Mouse (Mus musculus) embryo, embryonic 11.5 days (tissue): Measurements from ENCODE around the gene Cpox.
"Not testable (repeated sequence)": the region's sequence is repeated elsewhere in the genome, so short reads cannot be mapped to it uniquely, and the experiment has no call there.

Experiments used
- DNase-seq: peaks from one replicate; pipeline ENCODE4 v3.0.0-alpha.2; 2012; ENCODE audit warnings: low read depth, low spot score

Gene Cpox

DNA sequence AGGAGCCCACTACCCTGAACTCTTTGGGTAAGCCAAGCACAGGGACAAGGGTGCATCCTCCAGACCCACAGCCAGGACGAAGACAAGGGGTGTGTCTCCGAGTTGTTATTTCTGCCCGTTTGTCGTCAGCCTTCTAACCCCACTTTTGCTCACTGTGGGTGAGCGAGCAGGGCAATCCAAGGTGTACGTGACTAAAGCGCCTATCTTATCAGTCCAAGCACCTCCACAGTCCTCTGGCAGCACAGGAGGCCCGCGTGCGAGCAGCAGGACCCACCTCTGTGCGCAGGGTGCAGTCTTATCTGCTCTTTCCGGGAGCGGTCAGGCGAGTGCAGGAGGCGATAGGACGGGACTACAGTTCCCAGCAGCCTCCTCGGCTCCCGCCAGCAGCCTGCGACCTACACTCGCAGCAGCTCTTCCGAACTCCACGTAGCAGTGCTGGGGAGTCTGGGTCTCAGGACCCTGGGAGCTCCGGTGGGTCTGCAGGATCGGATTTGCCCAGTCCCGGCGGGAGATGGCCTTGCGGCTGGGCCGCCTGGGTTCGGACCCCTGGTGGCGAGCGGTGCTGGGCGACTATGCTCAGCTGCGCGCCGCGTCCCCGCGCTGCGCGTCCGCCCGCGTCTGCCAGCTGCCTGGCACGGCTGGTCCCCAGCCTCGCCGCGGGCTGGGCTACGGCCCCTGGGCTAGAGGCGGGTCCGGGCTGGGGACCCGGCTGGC is at the start of gene Cpox:
TSS of gene Cpox (plus strand) at position 376 of the 714 bp plus-strand sequence.
- peak; percentile 73 for DNase-seq

DNA sequence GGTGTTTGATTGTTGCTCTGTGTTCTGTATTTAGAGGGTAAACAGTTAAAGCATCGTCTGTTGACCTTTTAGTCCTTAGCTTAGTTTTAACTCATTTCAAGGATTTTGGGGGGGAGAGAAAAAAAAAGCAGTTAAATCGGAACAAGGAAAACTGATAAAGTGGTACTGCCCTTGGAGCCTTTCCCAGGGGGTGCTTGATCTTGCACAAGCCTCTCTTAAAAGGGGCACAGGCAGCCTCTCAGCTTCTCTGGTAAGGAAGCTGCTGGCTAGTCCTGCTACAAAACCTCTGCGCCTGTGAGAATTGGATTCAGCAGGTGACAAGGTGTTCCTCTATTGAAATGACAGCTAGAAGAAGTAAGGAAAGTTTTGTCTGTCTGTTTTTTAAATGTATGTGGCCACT is 47.7 kb upstream of the Cpox start:
- DNase-seq = no peak

DNA sequence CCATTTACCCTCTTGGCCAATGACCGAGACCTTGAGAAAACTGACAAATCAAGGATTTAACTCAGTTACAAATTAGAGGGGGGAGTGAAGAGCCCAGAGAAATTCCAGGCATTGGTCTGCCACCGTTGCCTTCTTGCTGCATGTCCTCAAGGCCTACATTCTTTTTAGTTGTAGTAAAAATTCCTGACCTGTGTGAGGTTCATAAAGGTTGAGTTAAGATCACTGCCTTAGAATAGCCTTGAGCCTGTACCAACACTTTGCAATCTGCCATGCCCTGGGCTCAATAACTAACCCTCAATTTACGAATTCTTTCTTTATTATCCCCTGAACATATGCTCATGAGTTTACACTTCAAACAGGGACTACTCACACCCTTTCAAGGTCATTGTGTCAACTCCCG is 47.0 kb upstream of the Cpox start:
- no peak for DNase-seq

DNA sequence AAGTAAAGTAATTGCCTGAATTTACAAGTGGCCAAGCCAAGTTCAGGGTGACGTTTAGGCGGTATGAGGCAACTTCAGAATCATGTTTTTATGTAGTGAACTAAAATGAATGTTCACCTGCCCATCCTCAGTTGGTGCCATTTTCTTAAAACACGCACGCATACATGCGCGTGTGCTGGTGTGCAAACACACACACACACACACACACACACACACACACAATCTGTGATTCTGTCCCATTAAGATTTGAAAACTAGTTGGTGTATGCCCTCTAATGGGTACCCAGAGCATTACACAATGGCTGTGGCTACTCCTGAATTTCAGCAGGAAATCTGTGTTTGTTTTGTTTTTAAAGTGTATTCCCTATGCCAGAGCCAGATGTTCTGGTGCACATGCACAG is 46.1 kb upstream of the Cpox start:
- no peak for DNase-seq

DNA sequence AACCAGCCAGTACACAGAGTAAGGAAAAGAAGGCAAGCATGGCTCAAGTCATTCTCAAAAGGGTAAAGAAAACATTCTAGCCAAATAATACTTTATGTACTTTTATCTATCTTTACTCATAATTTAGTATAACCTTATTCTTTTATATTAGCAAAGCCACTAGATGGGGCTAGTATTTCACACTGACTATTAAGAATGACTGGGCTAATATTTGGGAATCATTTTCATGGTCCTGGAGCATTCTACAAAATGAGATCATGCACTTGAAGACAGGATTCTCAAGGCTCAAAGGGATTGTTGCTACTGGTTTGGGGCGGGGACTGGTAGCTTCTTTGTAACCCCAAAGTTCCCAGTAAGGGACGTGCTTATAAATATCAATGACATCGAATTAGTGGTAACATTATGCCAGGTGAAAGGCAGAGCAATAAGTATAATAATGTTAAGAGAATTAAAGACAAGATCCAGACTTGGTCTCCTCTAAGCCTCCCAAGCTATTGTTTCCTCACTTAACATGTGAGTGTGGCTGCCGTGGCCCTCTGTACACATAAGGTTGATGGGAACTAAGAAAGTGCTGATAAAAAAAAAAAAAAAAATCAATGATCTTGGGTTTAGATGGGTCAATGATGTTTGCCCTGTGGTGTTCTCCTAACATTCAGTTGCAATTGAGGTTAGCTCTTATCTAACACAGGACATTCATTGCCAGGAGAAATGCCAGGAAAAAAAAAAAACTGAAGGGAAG is 42.3 kb upstream of the Cpox start:
- no peak for DNase-seq

DNA sequence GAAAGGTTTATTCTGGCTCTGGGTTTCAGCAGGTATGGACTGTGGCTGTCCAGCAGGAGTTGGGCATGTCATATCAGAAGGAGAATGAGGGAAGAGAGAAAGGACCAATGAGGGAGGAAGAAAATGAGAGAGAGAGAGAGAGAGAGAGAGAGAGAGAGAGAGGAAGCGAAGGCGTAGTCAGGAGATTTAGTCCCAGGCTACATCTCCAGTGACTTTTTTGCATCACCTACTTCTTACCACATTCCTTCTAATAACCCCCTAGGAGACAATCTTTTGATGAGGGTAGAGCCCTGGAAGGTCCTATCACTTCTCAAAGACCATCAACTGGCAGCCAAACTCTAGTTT is 41.8 kb upstream of the Cpox start:
- DNase-seq = no peak

DNA sequence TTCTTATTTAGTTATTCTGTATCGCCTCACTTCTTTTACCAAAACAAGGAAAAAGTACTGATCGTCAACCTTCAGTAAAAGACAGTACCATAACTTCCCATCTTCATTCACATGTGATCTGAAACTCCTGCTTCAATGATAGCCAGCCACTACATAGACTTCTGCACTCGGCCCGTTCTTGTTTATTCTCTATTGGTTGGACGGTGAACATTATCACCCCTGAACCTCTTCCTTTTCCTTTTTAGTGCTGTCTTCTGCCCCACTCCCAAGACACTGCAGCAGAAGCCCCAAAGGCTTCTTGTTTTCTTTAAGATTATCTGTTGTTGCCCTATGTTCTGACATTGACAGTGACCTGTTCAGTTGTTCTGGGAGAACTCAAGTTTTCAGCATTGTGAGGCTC is 41.1 kb upstream of the Cpox start:
- DNase-seq = no peak

DNA sequence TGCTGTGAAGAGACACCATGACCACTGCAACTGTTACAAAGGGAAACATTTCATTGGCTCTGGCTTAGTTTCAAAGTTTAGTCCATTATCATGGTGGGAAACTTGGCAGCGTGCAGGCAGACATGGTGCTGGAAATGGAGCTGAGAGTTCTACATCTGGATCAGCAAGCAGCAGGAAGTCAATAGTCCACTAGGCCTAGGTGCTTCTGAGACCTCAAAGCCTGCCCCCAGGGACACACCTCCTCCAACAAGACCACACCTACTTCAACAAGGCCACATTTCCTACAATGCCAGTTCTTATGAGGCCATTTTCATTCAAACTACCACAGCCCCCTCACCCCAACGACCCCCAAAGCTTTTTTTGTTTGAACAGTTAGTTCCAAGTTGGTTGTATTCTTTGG is 40.4 kb upstream of the Cpox start:
- no peak for DNase-seq

DNA sequence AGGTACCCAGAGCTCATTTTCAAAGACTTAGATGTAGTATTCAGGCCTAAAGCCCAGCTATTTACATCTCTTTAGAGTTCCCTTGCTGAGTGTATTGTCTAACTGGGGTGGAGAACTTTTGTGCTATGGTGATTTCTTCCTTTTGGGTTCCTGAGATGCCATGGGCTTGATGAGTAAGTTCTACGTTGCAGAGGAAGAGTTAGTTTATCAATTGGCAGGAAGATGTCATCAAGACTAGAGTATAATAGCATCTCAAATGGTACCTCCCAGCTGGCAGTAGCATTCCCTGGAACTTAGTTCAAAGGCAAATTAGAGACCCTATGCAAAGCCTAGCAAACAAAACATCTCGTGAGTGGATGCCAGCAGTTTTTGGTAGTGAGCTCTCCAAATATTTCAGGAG is 34.2 kb upstream of the Cpox start:
- no peak for DNase-seq

DNA sequence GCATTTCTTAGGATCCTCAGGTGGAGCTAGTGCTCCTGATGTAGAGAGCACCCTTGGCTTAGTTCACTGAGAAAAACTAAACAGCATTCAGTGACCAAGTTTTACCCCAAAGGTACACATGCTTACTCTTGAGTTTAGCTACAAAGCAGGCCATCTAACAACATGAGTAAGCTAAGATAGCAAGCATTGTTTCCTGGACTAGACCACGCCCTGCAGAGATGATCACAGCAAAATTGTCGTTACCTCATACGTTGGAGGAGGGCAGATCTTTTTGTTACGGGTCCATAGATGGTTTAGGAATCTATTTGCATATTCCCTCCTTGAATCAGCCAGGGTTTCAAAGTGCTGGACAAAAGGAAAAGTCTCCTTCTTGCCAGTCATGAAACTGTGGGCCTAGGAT is 32.6 kb upstream of the Cpox start:
- DNase-seq = no peak

DNA sequence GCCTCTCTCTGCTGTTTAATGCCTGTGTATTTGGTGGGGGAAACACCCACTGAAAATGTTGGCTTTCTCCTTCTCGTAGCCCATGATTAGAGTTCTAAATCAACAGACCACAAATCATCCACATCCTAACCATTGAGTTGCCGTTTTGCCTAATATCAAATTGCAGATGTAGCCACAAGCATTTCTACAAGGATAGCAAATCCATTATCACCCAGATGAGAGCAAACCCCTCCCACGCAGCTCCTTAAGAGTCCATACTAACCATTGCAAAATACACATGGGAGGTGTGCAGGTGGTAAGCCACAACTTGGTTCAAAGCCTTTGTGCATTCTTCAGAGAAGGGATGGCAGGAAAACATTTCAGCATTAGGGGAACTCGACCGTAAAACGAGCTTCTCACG is 32.1 kb upstream of the Cpox start:
- no peak for DNase-seq

DNA sequence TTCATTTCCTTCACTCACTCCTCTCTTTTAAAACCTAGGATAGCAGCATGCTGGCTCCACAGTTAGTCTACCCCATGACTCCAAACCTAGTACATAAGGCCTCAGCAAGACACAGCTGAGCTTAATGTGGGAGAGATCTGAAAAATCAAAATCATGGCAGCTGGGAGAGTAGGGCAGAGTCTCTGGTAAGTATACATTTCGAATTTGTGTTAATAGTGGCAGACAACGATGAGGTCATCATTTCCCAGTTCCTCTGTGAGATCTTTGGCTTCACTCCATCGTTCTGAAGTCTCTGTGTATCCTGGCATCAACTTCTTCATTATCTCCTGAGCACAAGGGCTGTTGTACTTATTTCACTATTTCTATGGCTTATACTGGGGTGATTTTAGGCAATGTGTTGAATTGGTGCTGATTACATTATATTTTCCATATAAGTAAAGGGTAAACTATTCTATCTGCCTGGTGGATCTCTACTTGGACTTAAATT is 31.4 kb upstream of the Cpox start, which contains the start of gene E330017A01Rik:
TSS of gene E330017A01Rik (minus strand) at position 51 of the 487 bp plus-strand sequence.
- no peak for DNase-seq

DNA sequence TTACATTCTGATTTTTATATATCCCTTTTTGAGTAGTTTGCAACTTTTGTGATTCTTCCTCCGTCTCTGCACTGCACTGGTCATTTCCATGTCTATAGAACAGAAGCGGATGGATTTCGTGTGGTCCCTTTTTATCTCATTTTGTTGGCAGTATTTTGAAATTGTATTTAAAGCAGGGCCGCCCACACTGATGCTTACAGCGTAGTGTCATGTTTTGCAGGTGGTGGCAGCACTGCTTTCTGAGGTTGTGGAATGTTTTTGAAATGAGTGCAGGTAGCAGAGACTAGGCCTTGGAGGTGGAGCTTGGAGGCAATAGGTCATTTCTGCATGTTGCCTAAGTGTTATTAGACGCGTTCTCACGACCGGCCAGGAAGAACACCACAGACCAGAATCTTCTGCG is 20.1 kb upstream of the Cpox start:
- DNase-seq = no peak

DNA sequence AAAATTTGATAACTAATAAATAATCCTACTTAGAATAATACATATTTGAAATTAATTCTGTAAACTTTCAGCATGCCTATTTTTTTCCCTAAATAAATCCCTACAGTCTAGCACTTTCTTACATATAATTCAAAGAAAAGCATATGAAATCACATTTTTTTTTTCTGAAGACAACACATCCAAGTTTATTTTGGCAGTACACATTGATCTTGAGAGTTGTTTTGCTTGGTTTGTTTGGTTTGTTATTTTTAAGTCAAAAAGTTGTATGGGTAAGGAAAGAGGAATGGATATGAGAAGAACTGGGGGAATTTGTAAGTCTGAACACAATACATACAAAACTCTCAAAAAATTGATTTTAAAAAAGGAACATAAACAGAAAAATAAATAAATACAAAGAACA is 14.3 kb upstream of the Cpox start:
- DNase-seq = no peak

DNA sequence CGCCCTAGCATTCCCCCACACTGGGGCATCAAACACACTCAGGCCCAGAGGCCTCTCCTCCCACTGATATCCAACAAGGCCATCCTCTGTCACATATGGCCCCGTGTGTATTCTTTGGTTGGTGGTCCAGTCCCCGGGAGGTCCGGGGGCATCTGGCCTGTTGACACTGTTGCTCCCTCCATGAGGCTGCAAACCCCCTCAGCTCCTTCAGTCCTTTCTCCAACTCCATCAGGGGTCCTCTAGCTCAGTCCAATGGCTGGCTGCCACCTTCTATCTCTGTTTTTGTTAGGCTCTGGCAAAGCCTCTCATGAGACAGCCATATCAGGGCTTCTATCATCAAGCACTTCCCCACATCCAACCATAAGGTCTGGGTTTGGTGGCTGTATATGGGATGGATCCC is 13.6 kb upstream of the Cpox start:
- DNase-seq = no peak

DNA sequence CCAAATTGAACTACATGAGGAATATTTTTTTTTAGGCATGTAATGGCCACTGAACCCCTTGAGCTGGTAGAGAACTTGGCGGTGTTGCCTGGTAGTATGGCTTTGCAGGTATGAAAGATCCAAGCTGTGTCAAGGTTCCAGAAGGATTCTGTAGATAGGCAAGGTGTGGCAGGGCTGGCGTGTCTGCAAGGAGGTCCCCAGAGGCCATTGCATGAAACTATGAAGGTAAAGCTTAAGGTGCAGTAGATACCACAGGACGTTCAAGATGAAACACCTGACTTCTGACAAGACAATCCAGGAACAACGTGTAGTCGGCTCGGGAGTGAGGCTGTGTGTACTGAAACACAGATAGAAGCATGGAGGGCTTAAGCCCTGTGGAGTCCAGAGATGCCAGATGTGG is 11.4 kb upstream of the Cpox start:
- no peak for DNase-seq

DNA sequence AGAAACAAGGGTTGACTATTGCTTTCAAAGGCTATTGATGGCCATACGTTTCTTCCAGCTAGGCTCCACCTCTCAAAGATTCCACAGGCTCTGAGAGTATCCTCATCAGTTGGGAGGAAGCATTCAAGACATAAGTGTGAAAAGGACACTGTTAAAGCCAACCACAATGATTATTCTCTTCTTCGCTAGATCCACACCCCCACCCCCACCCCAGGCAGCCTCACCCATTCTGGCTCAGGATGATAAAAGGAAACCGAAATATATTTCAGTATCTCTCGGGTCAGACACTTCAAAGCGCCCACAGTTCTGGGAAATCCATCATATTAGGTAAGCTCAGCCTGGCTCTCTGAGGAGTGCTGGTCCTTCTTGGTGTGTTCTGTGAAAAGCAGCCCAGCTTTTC is 8.3 kb upstream of the Cpox start:
- no peak for DNase-seq

DNA sequence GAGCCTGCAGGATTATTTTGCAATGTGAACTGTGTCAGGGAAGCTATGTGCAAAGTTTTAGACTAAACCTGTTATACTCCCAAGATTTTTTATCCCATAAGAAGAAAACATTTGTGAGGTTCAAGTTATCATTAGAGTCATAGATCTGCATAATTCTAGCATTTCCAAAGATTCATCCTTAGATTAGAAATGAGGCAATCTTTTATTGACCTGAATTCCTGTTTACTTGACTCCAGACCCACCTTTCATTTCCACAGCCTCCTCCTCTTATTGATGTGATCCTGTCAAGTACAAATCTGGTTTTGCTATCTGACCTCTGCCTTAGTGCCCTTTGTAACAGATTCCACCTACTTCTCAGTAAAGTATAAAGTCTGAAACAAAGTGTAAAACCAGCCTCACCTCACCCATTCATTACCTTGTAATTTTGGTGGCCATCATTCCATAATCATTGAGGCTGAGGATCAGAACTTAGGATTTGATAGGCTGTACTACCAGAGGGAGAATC is 7.8 kb upstream of the Cpox start:
- no peak for DNase-seq

DNA sequence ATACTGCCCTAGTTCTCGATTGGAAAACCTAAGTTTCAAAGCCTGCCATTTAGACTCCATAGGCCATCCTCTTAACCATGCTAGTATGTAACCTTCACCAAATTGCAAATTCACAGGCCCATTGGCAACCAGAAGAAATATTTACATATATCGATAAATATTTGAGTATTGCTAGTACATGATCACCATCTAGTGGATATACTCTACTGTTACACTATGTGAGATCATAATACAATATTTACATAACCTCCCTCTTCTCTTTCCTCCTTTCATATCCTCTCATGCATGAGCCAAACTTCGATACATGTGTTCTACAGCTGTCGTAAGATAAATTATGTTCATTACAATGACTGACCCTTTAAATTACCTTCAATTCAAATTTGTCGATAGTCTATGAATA is 7.1 kb upstream of the Cpox start:
- DNase-seq = no peak

DNA sequence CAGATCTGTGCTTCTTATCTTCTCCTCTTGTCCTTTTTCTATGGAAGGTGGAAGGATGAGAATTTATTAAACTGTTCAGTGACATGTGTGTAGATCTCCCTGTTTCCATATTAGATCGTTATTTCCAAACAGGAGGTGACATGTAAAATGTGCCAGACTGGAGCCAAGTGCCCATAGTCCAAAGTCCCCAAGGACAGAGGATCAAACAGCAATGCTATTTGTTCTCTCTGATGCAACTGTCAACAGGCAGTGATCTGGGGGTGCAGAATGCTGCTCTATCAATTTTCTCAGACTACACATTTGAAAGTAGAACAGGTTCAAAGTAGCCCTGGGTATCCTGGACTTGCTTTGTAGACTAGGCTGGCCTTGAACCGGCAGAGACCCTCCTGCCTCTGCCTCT is 6.3 kb upstream of the Cpox start:
- DNase-seq = no peak

DNA sequence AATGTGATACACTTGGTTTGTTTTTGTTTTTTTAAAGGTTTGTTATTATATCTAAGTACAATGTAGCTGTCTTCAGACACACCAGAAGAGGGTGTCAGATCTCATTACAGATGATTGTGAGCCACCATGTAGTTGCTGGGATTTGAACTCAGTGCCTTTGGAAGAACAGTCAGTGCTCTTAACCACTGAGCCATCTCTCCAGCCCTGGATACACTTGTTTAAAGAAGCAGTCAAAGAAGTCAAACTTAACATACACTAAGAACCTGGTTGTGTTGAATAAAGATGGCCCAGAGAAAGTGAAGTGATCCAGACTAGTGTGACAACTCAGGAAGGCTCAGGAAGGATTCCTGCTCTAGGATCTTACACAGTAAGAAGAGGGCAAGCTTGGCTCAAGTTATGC is 5.0 kb upstream of the Cpox start:
- DNase-seq = not testable (repeated sequence)

DNA sequence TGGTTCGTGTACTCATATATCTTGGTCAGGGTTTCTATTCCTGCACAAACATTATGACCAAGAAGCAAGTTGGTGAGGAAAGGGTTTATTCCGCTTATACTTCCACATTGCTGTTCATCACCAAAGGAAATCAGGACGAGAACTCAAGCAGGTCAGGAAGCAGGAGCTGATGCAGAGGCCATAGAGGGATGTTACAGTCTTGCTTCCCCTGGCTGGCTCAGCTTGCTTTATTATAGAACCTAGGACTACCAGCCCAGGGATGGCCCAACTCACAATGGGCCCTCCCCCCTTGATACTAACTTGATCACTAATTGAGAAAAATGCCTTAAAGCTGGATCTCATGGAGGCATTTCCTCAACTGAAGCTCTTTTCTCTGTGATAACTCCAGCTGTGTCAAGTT is 3.4 kb upstream of the Cpox start:
- DNase-seq = not testable (repeated sequence)

DNA sequence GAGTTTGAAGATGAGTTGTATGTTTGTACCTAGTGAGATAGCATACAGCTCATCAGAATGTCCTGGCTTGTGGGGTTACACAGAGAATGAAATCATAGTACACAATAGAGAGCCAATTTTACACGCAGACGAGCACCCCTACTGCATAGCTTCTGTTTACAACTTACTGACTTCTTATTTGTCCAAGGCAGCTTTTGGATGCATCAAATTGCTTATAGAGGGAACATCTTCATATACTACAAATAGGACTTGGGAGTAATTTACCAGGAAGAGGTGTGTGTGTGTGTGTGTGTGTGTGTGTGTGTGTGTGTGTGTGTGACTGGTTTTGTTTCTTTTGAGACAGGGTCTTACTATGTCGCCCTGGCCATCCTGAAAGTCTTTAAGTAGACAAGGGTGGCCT is 1.5 kb upstream of the Cpox start:
- DNase-seq = no peak
